Mouse (Mus musculus): ENCODE data around the gene Tmem253.
"Not testable (repeated sequence)": the region's sequence is repeated elsewhere in the genome, so short reads cannot be mapped to it uniquely, and the experiment has no call there.

The Tmem253 gene

DNA sequence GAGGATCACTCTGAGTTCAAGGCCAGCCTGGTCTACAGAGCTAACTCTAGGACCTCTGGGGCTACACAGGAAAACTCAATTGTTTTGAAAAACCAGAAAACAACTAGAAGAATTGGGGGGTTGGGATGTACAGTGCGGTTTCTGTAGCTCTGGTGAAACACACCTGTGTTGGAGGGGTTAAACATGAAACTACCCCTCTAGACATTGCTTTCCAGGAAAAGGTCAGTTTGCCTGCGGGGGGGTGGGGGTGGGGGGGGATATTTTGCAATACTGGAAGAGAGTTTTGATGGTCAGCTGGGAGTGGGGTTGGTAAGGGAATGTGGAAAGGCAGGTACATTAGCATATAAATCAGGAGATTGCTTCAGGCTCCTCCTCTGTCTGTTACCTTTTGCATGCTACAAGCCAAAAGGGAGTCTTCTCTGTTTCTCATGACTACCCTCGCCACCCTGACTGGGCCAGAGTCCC, 6.8 kb downstream of the Tmem253 start:
- no peak for DNase-seq

DNA sequence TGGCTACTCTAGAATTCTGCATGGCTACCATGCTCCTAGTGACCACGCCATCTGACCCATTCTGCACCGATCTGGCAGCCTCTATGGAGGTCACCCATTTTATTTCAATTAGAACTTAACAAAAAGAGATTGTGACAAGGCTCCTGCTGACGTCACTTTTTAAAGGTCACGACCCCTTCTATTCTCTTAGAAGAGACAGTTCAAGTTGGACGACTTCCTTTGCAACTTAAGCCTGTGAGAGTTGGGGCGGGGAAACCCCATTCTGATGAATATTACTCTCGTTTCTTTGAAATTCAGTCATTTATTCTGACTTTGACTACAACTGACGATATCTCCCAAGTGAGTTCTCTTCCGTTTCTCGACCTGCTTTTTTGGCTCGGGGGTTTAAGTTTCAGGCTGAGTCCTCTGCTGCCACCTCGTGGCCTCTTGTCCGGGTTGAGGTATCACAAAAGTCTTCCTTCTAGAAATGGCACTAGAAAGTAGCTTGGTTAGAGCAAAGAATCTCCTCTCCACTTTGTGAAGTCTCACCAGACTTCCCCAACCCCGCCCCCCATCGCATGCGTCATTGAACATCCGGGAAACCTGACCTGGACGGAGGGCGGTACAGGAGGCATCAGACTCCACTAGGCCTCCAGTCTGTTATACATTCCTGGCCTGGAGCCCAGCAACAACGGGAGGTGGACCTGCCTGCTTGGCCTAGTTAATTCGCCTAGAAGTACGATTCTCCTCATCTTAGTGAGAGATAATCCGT, 7.4 kb downstream of the Tmem253 start:
- peak; percentile 96 for DNase-seq

DNA sequence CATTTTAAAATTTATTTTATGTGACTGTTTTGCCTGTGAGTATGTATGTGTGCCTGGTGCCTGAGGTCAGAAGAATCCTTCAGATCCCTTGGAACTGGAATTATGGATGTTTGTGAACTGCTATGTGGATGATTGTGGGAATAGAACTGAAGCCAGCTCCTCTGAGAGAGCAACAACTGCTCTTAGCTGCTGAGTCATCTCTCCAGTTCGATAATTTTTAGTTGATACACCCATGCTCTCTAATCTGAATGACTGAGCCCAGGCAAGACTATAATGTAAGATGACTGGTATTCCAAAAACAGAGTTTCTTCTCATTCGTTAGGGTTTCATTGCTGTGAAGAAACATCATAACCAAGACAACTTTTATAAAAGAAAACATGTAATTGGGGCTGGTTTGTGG, 8.7 kb downstream of the Tmem253 start:
- DNase-seq, result no peak

DNA sequence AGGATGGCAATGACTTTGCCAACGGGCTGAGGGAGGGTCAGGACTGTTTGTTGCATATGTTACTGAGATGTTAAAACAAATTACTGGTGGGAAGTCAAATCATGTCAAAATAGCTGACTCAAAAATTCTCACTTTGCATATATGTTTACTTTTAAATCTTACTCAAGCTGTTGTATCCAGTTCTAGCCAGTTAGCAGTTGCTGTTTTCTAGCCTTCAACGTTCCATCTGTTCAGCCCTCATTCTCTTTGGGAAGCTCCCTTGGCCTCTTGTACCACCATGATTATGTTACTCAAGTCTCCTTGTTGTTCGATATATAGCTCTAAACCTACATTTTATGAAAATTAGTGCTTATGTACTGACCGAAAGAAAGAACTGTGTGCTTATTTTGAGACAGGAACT, 10.9 kb downstream of the Tmem253 start:
- DNase-seq, result no peak

DNA sequence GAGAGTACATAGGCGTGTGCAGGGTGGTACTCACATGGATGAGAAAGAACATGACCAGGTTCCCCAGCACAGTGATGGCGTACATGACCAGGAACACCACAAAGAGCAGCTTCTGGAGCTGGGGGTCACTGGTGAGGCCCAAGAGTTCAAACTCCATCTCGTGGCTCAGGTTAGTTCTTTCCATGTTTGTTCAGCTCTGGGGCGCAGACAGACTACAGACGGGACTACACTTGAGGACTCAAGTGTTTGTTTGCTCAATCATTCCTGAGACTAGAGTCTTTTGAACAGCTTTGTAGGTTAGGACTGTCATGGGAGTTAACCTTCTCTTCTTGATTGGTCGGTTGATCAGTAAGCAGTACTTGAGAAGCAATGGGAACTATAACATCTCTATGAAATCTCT, 20.5 kb downstream of the Tmem253 start:
- DNase-seq, result no peak

DNA sequence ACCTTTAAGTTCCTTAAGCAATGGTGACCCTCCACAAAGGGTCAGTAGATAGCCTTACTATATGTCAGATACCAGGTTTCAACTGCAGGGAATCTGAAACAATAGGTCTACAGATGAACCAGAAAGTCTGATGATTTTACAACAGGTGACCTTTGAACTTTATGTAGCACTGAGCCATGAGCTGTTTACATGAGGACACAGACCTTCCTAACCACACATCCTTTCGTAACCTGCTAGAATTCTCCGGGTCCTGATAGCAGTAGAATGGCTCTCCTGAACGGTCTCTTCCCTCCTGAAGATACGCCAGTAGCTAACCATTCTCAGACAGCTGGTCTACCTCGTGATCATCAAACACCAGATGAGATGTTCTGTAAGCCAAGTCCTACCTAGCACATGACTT, 23.9 kb downstream of the Tmem253 start:
- DNase-seq, result no peak

DNA sequence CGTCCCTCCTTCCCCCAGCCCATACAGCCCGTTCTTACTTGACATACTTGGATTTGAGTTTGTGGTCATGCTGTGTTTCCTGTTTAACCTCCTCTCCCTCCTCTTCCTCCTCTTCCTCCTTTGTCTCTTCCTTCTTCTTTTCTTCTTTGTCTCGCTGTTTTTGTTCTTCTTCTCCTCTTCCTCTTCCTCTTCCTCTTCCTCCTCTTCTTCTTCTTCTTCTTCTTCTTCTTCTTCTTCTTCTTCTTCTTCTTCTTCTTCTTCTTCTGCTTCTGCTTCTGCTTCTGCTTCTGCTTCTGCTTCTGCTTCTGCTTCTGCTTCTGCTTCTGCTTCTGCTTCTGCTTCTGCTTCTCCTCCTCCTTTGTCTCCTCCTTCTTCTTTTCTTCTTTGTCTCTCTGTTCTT, 26.9 kb downstream of the Tmem253 start, which contains the start of gene Olfr221:
Gene Olfr221, minus strand, starts transcription at position 101 of the 400 bp plus-strand sequence.
- not testable (repeated sequence) for DNase-seq

DNA sequence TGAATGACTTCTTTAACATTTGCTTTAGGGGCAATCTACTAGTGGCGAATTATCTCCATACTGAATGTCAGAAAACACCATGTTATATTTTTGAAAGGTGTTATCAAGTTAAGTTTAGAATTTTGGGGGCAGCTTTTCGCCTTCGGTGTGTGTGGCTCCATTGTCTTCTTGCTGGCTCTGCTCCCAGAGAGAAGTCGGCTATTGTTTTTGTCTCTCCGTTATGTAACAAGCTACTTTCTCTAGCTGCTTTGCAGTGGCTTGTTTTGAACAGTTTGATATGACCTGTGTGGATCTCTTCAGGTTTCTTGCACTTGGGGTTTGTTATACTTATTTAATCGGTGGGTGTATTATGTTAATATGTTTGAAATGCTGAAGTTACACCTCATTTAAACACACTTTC, 28.0 kb downstream of the Tmem253 start:
- no peak for DNase-seq

DNA sequence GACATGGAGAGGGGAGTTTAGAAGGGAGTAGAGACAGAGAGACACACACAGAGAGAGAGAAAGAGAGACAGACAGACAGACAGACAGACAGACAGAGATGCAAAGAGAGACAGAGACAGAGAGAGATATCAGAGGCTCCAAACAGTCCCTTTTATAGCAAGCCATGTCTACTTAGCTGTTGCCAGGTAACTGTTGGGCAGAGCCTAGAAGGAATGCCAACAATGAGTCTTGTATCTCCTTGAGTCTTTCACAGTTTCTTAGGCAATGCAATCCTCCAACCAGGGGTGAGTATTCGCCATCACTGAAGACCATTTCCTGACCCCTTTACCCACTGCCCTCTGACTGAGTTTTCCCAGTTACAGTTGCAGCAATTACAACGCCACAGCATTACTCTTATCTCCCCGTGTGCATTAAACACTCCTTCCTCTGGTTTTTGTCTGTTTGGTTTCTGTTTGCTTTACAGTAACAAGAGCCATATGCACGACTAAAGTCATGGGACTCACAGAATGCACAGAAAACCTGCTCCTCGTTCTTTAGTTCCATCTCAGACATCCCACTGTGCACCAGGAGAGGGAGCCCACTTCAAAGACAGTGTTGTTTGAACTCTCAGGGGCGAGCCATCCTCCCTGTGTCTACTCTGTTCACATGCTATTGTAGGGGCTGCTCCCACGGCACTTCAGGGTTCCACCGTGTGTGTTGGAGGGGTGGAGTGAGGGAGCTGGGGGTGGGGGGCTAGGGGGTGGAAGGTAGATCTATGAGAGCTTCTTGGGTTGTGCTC, 29.6 kb downstream of the Tmem253 start:
- peak; percentile 49 for DNase-seq

DNA sequence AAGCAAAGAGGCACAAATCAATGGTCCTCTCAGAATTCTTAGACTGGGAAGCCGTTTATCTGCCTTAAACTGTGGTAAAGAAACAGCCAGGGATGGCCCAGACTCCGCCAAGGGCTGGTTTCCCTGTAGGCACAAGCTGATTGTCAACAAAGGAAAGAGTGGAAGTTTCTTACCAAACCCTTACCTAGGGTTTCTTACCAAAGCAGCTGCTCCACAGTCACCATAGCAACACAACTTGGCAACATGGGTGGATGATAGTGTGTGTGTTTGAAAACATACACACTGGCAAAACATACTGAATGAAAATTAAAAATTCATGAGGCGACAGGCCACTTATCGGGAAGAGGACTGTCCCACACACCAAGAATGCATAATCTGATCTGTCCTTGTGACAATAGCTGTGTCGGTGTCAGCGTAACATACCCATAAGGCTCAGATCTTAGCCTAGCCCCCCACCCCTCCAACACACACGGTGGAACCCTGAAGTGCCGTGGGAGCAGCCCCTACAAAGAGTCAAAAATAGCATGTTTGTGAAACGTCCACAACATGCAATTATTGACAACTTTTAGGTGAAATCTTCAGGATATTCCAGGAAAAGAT, 30.6 kb downstream of the Tmem253 start:
- DNase-seq, result no peak

DNA sequence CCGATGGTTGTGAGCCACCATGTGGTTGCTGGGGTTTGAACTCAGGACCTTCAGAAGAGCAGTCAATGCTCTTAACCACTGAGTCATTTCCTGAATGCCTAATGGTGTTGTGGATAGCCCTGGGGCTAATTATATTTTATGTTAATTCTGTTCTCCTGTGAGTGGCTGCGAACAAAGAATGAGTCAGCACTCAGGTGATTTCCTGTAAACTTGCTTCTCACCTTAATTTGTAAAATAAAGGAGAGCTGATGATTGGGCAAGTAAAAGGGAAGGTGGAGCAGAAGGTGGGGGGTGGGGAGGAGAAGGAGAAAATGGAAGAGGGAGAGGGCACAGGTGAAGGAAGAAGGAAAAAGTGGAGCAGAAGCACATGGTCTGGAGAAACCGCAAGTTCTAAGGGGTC, 37.3 kb downstream of the Tmem253 start:
- DNase-seq, result not testable (repeated sequence)

DNA sequence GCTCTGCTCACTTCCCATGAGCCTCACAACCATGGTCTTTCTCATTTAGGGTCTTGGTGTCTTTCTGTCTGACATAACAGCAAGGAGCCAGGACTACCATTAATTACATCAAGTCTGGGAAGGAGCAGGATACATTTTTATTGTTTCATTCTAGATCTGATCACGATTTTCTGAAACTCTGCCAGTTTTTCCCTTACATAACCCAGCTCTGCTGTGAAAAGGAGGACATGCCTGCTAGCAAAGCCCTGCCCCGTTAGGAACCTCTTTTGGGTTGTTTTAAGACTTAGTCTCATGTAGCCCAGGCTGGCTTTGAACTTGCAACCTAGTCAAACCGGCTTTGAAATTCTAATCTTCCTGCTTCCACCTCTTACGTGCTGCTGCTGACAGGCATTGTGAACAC, 44.5 kb downstream of the Tmem253 start:
- no peak for DNase-seq

DNA sequence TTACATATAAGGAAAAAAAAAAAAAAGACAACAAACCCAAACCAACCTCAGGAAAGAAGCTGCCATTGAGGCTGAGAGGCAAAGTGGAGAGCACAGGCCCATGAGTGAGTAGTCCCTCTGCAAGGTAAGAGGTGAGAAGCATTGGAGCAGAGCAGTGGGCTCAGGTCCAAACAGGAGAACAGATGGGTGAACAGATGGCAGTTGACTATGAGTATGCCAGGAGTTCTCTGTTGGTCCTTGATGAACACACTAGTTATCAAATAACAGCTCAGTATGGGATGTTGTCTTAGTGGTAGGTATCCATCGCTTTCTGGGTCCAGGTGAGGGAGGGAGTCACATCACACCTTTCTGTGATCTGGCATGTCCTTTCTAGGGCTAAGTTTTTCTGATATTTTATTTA, 45.3 kb downstream of the Tmem253 start:
- no peak for DNase-seq

DNA sequence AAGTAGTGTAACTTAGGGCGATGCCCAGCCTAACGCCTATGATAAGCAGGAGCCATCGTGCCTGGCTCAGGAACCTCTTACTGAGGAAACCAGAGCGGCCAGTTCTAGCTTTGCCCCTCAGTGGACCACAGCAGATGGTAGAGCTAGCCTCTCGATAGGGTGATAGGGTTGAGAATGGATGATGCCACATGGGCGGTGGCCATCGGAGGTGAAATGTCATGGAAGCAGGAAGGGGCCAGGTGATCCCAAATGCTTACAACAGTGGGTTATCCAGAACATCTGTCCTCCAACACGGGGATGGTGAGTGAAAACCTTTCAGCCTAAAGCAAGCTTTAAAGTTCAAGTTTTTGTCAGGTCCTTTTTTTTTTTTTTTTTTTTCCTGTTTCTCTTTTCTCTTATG, 46.3 kb downstream of the Tmem253 start:
- DNase-seq, result no peak

DNA sequence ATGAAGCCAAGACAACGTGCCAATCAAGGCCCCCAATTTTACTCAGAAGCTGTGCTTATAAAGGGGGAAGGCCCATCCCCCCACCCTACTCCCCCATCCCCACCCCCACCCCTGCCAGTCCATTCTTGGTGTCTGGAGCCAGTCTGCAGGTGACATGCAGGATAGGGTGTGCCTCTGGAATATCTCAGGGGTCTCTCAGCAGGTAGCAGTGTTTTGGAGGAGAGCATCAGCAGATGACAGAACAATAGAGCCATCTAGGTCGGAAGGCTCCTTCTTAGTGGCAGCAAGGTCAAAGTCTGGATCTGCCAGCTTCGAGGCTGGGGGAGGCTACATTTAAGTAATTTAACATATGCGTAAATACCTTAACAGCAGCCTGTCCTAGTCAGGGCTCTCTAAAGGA, 50.7 kb downstream of the Tmem253 start:
- no peak for DNase-seq
